Mouse (Mus musculus): ENCODE measurements at regions not wholly inside any gene's neighbourhood (a gene's known extent, or its start where the extent isn't known, plus 50 kb on each side); places are given as distances from the start of the nearest gene placed in this dataset.

DNA sequence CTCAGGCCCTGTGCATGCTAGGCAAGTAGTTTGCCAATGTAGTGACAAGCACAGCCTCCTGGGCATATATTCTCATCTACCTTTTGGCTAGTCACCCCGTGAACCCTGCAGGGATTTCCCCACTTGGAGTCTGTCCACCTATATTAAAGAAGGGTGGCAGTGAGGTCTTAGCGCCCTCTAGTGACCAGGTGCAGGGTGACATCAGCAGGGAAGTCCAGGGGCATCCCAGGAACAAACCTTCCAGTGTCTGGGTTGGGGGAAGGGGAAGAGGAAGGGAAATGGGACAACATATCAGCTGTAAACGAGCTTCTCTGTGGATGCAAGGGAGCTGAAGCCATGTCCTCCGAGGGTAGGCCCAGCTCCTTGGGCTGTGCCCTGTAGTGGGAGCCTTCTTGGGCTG lies 245.7 kb upstream of the Mocs1 start:
- Histone ChIP-seq H3K27ac (ENCODE audit: insufficient read depth, low read length) (no peak overlapping the region), H3K4me1 (ENCODE audit: control insufficient read depth, insufficient read depth, low read length) (no peaks in the 10 kb centered on the region), H3K4me3 (ENCODE audit: insufficient read depth, low read length) (no peak overlapping the region)
- peak; percentile 53; the same call in 1 of the 2 replicates for TF ChIP-seq CTCF (IDR thresholded peaks at IDR 0.05; ENCODE audit: borderline replicate concordance, insufficient read depth, low read length)
- TF ChIP-seq POLR2A (IDR thresholded peaks at IDR 0.05; ENCODE audit: low read depth, low read length), result no peak

- no peak overlapping the region for H3K4me3 ChIP-seq (ENCODE audit: insufficient read depth, low read length)
- no peak overlapping the region for H3K27ac ChIP-seq (ENCODE audit: insufficient read depth, low read length)
- TF ChIP-seq POLR2A (IDR thresholded peaks at IDR 0.05; ENCODE audit: low read depth, low read length) (no peak), CTCF (IDR thresholded peaks at IDR 0.05; ENCODE audit: borderline replicate concordance, insufficient read depth, low read length) (no peak)
- H3K4me1 ChIP-seq (ENCODE audit: control insufficient read depth, insufficient read depth, low read length), result no peaks in the 10 kb centered on the region
Observed at GRCm38 (mm10) chr17:49183917-49184316, 244.2 kb upstream of the Mocs1 start.

GRCm38 (mm10) chr17:49185052-49185612 lies 243.0 kb upstream of the Mocs1 start:
- Histone ChIP-seq H3K4me3 (ENCODE audit: insufficient read depth, low read length) (no peak overlapping the region), H3K4me1 (ENCODE audit: control insufficient read depth, insufficient read depth, low read length) (no peaks in the 10 kb centered on the region), H3K27ac (ENCODE audit: insufficient read depth, low read length) (no peak overlapping the region)
- no peak for TF ChIP-seq POLR2A (IDR thresholded peaks at IDR 0.05; ENCODE audit: low read depth, low read length)
- no peak for TF ChIP-seq CTCF (IDR thresholded peaks at IDR 0.05; ENCODE audit: borderline replicate concordance, insufficient read depth, low read length)

DNA sequence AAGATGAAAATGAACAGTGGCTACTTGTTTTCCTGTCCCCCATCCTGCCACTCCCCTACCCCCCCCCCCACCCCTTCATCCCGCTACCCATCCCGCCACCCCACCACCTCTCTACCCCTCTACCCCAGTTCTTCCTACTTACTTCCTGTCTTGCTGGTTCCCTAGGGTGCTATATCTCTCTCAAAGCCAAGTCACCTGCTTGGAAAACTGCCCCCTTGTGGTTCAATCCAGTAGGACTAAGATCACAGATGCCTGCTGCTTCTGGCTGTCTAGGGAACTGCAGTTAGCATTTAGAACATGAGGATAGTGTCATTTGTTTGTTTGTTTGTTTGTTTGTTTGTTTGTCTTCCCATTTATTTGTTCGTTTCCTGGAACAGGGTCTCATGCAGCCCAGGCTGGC lies 238.4 kb upstream of the Mocs1 start:
- no peak for TF ChIP-seq CTCF (IDR thresholded peaks at IDR 0.05; ENCODE audit: borderline replicate concordance, insufficient read depth, low read length)
- TF ChIP-seq POLR2A (IDR thresholded peaks at IDR 0.05; ENCODE audit: low read depth, low read length), result no peak
- Histone ChIP-seq H3K4me1 (ENCODE audit: control insufficient read depth, insufficient read depth, low read length) (no peaks in the 10 kb centered on the region), H3K4me3 (ENCODE audit: insufficient read depth, low read length) (no peak overlapping the region), H3K27ac (ENCODE audit: insufficient read depth, low read length) (no peak overlapping the region)

DNA sequence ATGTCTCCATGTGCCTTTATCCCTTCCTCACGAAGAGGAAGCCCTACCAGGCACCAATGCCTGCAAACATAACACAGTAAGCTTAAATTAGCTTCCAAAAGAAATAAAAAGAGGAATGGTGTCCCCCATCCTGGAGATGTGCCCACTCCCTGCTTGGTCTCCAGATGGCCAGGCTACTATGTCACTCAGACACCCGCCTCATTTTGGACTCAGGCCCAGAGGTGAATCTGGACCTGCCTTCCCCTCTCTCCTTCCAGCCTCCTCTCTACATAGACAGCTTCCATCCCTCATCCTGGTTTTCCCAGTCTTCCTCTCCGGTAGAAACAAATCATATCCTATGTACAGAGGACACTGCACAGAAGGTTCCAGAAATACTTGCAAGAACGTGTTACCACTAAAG lies 237.8 kb upstream of the Mocs1 start:
- Histone ChIP-seq H3K4me3 (ENCODE audit: insufficient read depth, low read length) (no peak overlapping the region), H3K27ac (ENCODE audit: insufficient read depth, low read length) (no peak overlapping the region), H3K4me1 (ENCODE audit: control insufficient read depth, insufficient read depth, low read length) (no peaks in the 10 kb centered on the region)
- no peak for TF ChIP-seq POLR2A (IDR thresholded peaks at IDR 0.05; ENCODE audit: low read depth, low read length)
- TF ChIP-seq CTCF (IDR thresholded peaks at IDR 0.05; ENCODE audit: borderline replicate concordance, insufficient read depth, low read length), result no peak

- Histone ChIP-seq H3K4me3 (ENCODE audit: insufficient read depth, low read length) (no peak overlapping the region), H3K4me1 (ENCODE audit: control insufficient read depth, insufficient read depth, low read length) (no peaks in the 10 kb centered on the region), H3K27ac (ENCODE audit: insufficient read depth, low read length) (no peak overlapping the region)
- TF ChIP-seq CTCF (IDR thresholded peaks at IDR 0.05; ENCODE audit: borderline replicate concordance, insufficient read depth, low read length), result no peak
- no peak for TF ChIP-seq POLR2A (IDR thresholded peaks at IDR 0.05; ENCODE audit: low read depth, low read length)
Observed at GRCm38 (mm10) chr17:49196046-49196684, 232.0 kb upstream of the Mocs1 start.

GRCm38 (mm10) chr17:49201495-49201894 lies 226.7 kb upstream of the Mocs1 start:
- Histone ChIP-seq H3K27ac (ENCODE audit: insufficient read depth, low read length) (no peak overlapping the region), H3K4me1 (ENCODE audit: control insufficient read depth, insufficient read depth, low read length) (no peaks in the 10 kb centered on the region), H3K4me3 (ENCODE audit: insufficient read depth, low read length) (no peak overlapping the region)
- TF ChIP-seq POLR2A (IDR thresholded peaks at IDR 0.05; ENCODE audit: low read depth, low read length) (no peak), CTCF (IDR thresholded peaks at IDR 0.05; ENCODE audit: borderline replicate concordance, insufficient read depth, low read length) (no peak)

DNA sequence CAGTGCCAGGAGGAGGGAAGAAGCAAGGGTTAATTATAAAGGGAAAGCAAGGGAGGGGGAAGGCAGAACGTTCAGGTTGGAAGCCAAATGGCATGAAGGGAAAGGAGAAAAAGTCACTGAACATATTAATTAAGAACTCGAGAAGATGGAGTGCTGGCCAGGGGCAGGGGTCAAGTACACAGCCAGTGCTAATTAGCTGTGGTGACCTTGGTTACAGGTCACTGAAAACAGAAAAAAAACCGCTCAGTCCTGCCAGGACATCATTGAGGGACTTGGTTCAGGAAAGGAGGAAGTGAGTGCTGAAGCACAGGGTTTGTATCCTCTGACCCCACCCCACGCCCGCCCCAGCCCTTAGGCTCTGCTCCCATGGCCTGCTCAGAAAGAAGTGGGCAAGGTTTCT lies 223.1 kb upstream of the Mocs1 start:
- Histone ChIP-seq H3K4me3 (ENCODE audit: insufficient read depth, low read length) (no peak overlapping the region), H3K4me1 (ENCODE audit: control insufficient read depth, insufficient read depth, low read length) (no peaks in the 10 kb centered on the region), H3K27ac (ENCODE audit: insufficient read depth, low read length) (no peak overlapping the region)
- TF ChIP-seq CTCF (IDR thresholded peaks at IDR 0.05; ENCODE audit: borderline replicate concordance, insufficient read depth, low read length) (no peak), POLR2A (IDR thresholded peaks at IDR 0.05; ENCODE audit: low read depth, low read length) (no peak)

- H3K4me1 ChIP-seq (ENCODE audit: control insufficient read depth, insufficient read depth, low read length), result no peaks in the 10 kb centered on the region
- no peak overlapping the region for H3K27ac ChIP-seq (ENCODE audit: insufficient read depth, low read length)
- TF ChIP-seq POLR2A (IDR thresholded peaks at IDR 0.05; ENCODE audit: low read depth, low read length), result no peak
- H3K4me3 ChIP-seq (ENCODE audit: insufficient read depth, low read length), result no peak overlapping the region
Observed at GRCm38 (mm10) chr17:49205564-49205963, 222.6 kb upstream of the Mocs1 start.

DNA sequence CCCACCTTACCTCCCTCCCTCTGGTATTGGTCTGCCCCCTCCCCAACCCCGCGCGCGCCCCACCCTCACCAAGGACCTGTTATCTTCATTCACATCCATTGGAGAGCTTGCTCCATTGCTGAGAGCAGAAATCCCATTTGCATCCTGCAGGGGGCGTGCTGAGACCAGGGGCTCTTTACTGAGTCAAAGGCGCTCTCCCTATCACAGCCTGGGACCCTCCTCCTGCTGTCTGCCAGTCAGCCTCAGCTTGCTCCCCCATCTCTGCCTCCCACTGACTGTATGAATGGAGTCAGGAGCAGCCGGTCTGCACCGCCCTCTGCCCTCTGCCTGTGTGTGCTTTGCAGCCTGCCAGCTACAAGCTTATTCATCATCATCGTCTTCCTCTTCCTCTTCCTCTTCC lies 221.5 kb upstream of the Mocs1 start:
- Histone ChIP-seq H3K4me3 (ENCODE audit: insufficient read depth, low read length) (no peak overlapping the region), H3K27ac (ENCODE audit: insufficient read depth, low read length) (no peak overlapping the region), H3K4me1 (ENCODE audit: control insufficient read depth, insufficient read depth, low read length) (no peaks in the 10 kb centered on the region)
- TF ChIP-seq POLR2A (IDR thresholded peaks at IDR 0.05; ENCODE audit: low read depth, low read length) (no peak), CTCF (IDR thresholded peaks at IDR 0.05; ENCODE audit: borderline replicate concordance, insufficient read depth, low read length) (no peak)

All from embryonic fibroblast, embryonic 13.5 days (primary cell).